Mouse (Mus musculus): ENCODE data around the gene Socs3.
A peak's percentile ranks its signal among the peaks of the same experiment; 100 is the strongest.

The Socs3 gene

GRCm38 (mm10) chr11:117972656-117973558 lies 3.1 kb upstream of the Socs3 start:
- DNase-seq (ENCODE audit: low spot score in 2 of 2) = no peak

GRCm38 (mm10) chr11:117971646-117972242 lies 1.9 kb upstream of the Socs3 start:
- no peak for DNase-seq (ENCODE audit: low spot score in 2 of 2)

GRCm38 (mm10) chr11:117971100-117971499 lies 1.3 kb upstream of the Socs3 start:
- no peak for DNase-seq (ENCODE audit: low spot score in 2 of 2)

GRCm38 (mm10) chr11:117969100-117969944 lies 525 bp downstream of the Socs3 start:
- DNase-seq (ENCODE audit: low spot score in 2 of 2) = peak; percentile 84 to 86

GRCm38 (mm10) chr11:117968716-117969099 lies 1.1 kb downstream of the Socs3 start:
- DNase-seq (ENCODE audit: low spot score in 2 of 2) = no peak

GRCm38 (mm10) chr11:117968016-117968671 lies 1.7 kb downstream of the Socs3 start:
- peak in 1 of 2 experiments; percentile 43 for DNase-seq (ENCODE audit: low spot score in 2 of 2)

- DNase-seq (ENCODE audit: low spot score in 2 of 2) = no peak
Observed at GRCm38 (mm10) chr11:117967249-117968015, 2.4 kb downstream of the Socs3 start.

- DNase-seq (ENCODE audit: low spot score in 2 of 2) = no peak
Observed at GRCm38 (mm10) chr11:117966506-117967100, 3.2 kb downstream of the Socs3 start.

- no peak for DNase-seq (ENCODE audit: low spot score in 2 of 2)
Observed at GRCm38 (mm10) chr11:117965561-117965981, 4.3 kb downstream of the Socs3 start.

GRCm38 (mm10) chr11:117965052-117965451 lies 4.8 kb downstream of the Socs3 start:
- DNase-seq (ENCODE audit: low spot score in 2 of 2) = no peak

GRCm38 (mm10) chr11:117964294-117964693 lies 5.6 kb downstream of the Socs3 start:
- DNase-seq (ENCODE audit: low spot score in 2 of 2) = no peak

GRCm38 (mm10) chr11:117963872-117964271 lies 6.0 kb downstream of the Socs3 start:
- no peak for DNase-seq (ENCODE audit: low spot score in 2 of 2)

- DNase-seq (ENCODE audit: low spot score in 2 of 2) = peak; percentile 92 to 95
Observed at GRCm38 (mm10) chr11:117963091-117963793, 6.6 kb downstream of the Socs3 start.

- no peak for DNase-seq (ENCODE audit: low spot score in 2 of 2)
Observed at GRCm38 (mm10) chr11:117962228-117963067, 7.4 kb downstream of the Socs3 start.

- no peak for DNase-seq (ENCODE audit: low spot score in 2 of 2)
Observed at GRCm38 (mm10) chr11:117960601-117961000, 9.2 kb downstream of the Socs3 start.

GRCm38 (mm10) chr11:117959741-117960381 lies 10.0 kb downstream of the Socs3 start:
- no peak for DNase-seq (ENCODE audit: low spot score in 2 of 2)

GRCm38 (mm10) chr11:117959166-117959565 lies 10.7 kb downstream of the Socs3 start:
- no peak for DNase-seq (ENCODE audit: low spot score in 2 of 2)

- no peak for DNase-seq (ENCODE audit: low spot score in 2 of 2)
Observed at GRCm38 (mm10) chr11:117958197-117958596, 11.7 kb downstream of the Socs3 start.

All from frontal cortex, postnatal 14 days (tissue).